Mouse (Mus musculus): Measurements from ENCODE around the gene Gimap4.

Gimap4 gene

GRCm38 (mm10) chr6:48675931-48676859, 8.2 kb upstream of the Gimap4 start, which contains the start of gene Gimap9:
TSS of gene Gimap9 (plus strand) at chr6:48676129.
- peak in 1 of 2 experiments; percentile 65 for DNase-seq (ENCODE audit: inconsistent age in 2 of 2, low spot score in 1 of 2)

- DNase-seq (ENCODE audit: inconsistent age in 2 of 2, low spot score in 1 of 2) = no peak
Observed at GRCm38 (mm10) chr6:48676860-48677415, 7.4 kb upstream of the Gimap4 start.

- DNase-seq (ENCODE audit: inconsistent age in 2 of 2, low spot score in 1 of 2) = peak in 1 of 2 experiments; percentile 17
Observed at GRCm38 (mm10) chr6:48677492-48678345, 6.6 kb upstream of the Gimap4 start.

- no peak for DNase-seq (ENCODE audit: inconsistent age in 2 of 2, low spot score in 1 of 2)
Observed at GRCm38 (mm10) chr6:48678391-48678790, 6.0 kb upstream of the Gimap4 start.

GRCm38 (mm10) chr6:48679701-48680100, 4.6 kb upstream of the Gimap4 start:
- peak in 1 of 2 experiments; percentile 16 for DNase-seq (ENCODE audit: inconsistent age in 2 of 2, low spot score in 1 of 2)

GRCm38 (mm10) chr6:48680421-48680820, 3.9 kb upstream of the Gimap4 start:
- DNase-seq (ENCODE audit: inconsistent age in 2 of 2, low spot score in 1 of 2) = peak in 1 of 2 experiments; percentile 14

GRCm38 (mm10) chr6:48681472-48682090, 2.8 kb upstream of the Gimap4 start:
- peak in 1 of 2 experiments; percentile 63 for DNase-seq (ENCODE audit: inconsistent age in 2 of 2, low spot score in 1 of 2)

GRCm38 (mm10) chr6:48682271-48682670, 2.1 kb upstream of the Gimap4 start:
- peak in 1 of 2 experiments; percentile 32 for DNase-seq (ENCODE audit: inconsistent age in 2 of 2, low spot score in 1 of 2)

- DNase-seq (ENCODE audit: inconsistent age in 2 of 2, low spot score in 1 of 2) = peak in 1 of 2 experiments; percentile 13
Observed at GRCm38 (mm10) chr6:48683263-48683821, 1.0 kb upstream of the Gimap4 start.

- no peak for DNase-seq (ENCODE audit: inconsistent age in 2 of 2, low spot score in 1 of 2)
Observed at GRCm38 (mm10) chr6:48684806-48685205, 457 bp downstream of the Gimap4 start.

GRCm38 (mm10) chr6:48685251-48685650, 902 bp downstream of the Gimap4 start:
- DNase-seq (ENCODE audit: inconsistent age in 2 of 2, low spot score in 1 of 2) = no peak

GRCm38 (mm10) chr6:48685694-48686665, 1.6 kb downstream of the Gimap4 start:
- DNase-seq (ENCODE audit: inconsistent age in 2 of 2, low spot score in 1 of 2) = peak in 1 of 2 experiments; percentile 29

- DNase-seq (ENCODE audit: inconsistent age in 2 of 2, low spot score in 1 of 2) = peak in 1 of 2 experiments; percentile 60
Observed at GRCm38 (mm10) chr6:48687077-48687476, 2.7 kb downstream of the Gimap4 start.

GRCm38 (mm10) chr6:48689320-48689719, 5.0 kb downstream of the Gimap4 start:
- peak in 1 of 2 experiments; percentile 30 for DNase-seq (ENCODE audit: inconsistent age in 2 of 2, low spot score in 1 of 2)

GRCm38 (mm10) chr6:48692962-48693361, 8.6 kb downstream of the Gimap4 start:
- DNase-seq (ENCODE audit: inconsistent age in 2 of 2, low spot score in 1 of 2) = no peak

GRCm38 (mm10) chr6:48696830-48697554, 12.6 kb downstream of the Gimap4 start:
- DNase-seq (ENCODE audit: inconsistent age in 2 of 2, low spot score in 1 of 2) = no peak

GRCm38 (mm10) chr6:48697555-48697930, 13.2 kb downstream of the Gimap4 start:
- no peak for DNase-seq (ENCODE audit: inconsistent age in 2 of 2, low spot score in 1 of 2)

GRCm38 (mm10) chr6:48698066-48698856, 13.9 kb downstream of the Gimap4 start:
- DNase-seq (ENCODE audit: inconsistent age in 2 of 2, low spot score in 1 of 2) = no peak

Measured in adrenal gland, adult (tissue).